Mouse (Mus musculus) midbrain, embryonic 13.5 days (tissue): Measurements from ENCODE around the gene 9630041A04Rik. TPM values are rescaled to one million over a fixed set of nuclear protein-coding genes. Genes with fewer than 3 reads are reported as not detected.

Experiments used
- ATAC-seq: fragments of 200-750 bp; cut with Nextera tagmentation; 2 replicates; pipeline ENCODE4 v1.8.0; 2017; ENCODE audit warnings: mild to moderate bottlenecking, moderate TSS enrichment, moderate library complexity
- H3K27ac ChIP-seq: fragments of 300-500 bp; sonication (generic); 2 replicates; pipeline ENCODE4 v1.5.1; 2015; ENCODE audit warnings: inconsistent platforms, mild to moderate bottlenecking, moderate library complexity
- H3K27me3 ChIP-seq: fragments of 300-500 bp; sonication (generic); 2 replicates; pipeline ENCODE4 v1.6.1; 2015; ENCODE audit warnings: mild to moderate bottlenecking, inconsistent platforms
- H3K36me3 ChIP-seq: fragments of 300-500 bp; sonication (generic); 2 replicates; pipeline ENCODE4 v1.6.1; 2015; ENCODE audit warnings: mild to moderate bottlenecking, inconsistent platforms
- H3K4me1 ChIP-seq: fragments of 300-500 bp; sonication (generic); replicated peaks from 2 replicates; pipeline ENCODE4 v1.6.1; 2015; ENCODE audit warnings: inconsistent platforms
- H3K4me2 ChIP-seq: fragments of 300-500 bp; sonication (generic); replicated peaks from 2 replicates; pipeline ENCODE4 v1.6.1; 2015; ENCODE audit warnings: moderate library complexity, mild to moderate bottlenecking, inconsistent platforms
- H3K4me3 ChIP-seq: fragments of 300-500 bp; sonication (generic); replicated peaks from 2 replicates; pipeline ENCODE4 v1.5.1; 2015; ENCODE audit warnings: mild to moderate bottlenecking, inconsistent platforms
- H3K9ac ChIP-seq: fragments of 300-500 bp; sonication (generic); replicated peaks from 2 replicates; pipeline ENCODE4 v1.6.1; 2015; ENCODE audit warnings: mild to moderate bottlenecking, inconsistent platforms
- H3K9me3 ChIP-seq: fragments of 300-500 bp; sonication (generic); 2 replicates; pipeline ENCODE4 v1.6.1; 2016; ENCODE audit warnings: mild to moderate bottlenecking, inconsistent platforms
- WGBS: fragments of 180-500 bp; shearing (Covaris S2); methylation state at CpG from one replicate; pipeline ENCODE4 v1.1.7; 2015; 5-methylcytosine and 5-hydroxymethylcytosine counted together
- polyA plus RNA-seq: library from polyadenylated mRNA; unstranded; fragments of >200 nt; fragmentation: Nextera tagmentation; extraction: Ambion mirVana; gene quantifications from 2 replicates; pipeline ENCODE4 v1.2.1, GENCODE M21; 2015

The 9630041A04Rik gene
- polyA plus RNA-seq, 1 experiment from 2014 or later: 0.94 TPM

DNA sequence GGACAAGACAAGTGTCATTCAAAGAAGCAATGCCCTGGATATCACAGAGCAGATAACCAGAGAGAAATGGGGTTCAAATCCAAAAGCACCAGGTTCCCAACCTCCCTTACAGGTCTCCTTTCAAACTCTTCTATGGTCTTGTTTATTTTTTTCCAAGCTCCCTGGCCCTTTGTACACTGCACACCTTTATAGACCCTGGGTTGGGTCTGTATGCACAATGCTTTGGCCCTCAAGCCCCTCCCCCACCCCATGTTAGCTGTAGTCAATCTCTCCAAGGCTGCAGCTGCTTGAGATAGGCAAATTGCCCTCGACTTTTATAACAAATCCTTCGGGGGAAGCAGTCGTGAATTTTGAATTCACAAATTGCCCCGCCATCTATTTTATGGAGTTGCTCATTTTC is 63.2 kb downstream of the 9630041A04Rik start:
- Histone ChIP-seq H3K4me1 (peaks cover 4% of the 10 kb centered on the region; the same call in 1 of the 2 replicates), H3K4me3 (no peak overlapping the region), H3K4me2 (no peak overlapping the region), H3K27ac (no peak overlapping the region), H3K27me3 (no peaks in the 10 kb centered on the region), H3K9me3 (no peaks in the 10 kb centered on the region), H3K9ac (no peak overlapping the region), H3K36me3 (peaks cover 29% of the 10 kb centered on the region)
- ATAC-seq: no peak
- 58% methylated on average over 4 of the region's 4 CpGs for WGBS

- peaks cover 26% of the 10 kb centered on the region for H3K36me3 ChIP-seq
- WGBS: 45% methylated on average over 8 of the region's 8 CpGs
These were observed 72.4 kb downstream of the 9630041A04Rik start for GRCm38 (mm10) chr9:101933946-101934573.

DNA sequence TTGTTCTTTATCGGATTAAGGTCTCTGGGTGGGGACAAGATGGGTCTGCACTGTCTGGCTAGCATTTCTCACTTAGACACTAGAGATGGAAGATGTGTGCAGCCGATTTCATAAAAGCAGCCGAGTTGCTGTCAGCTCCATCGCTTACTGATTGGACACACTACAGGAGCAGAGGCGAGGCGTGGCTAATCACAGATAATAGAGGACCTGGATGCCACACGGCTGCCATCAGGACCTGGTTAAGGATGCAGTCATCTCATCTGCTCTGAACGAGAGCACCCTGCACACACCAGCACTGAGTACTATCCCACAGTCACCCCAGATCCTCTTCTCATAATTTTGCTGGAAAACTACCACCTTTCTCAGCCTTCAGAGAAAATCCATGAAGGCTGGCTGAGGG is 73.2 kb downstream of the 9630041A04Rik start:
- Histone ChIP-seq H3K36me3 (peaks cover 24% of the 10 kb centered on the region), H3K4me2 (no peak overlapping the region), H3K27me3 (no peaks in the 10 kb centered on the region), H3K9me3 (no peaks in the 10 kb centered on the region), H3K4me1 (peaks cover 35% of the 10 kb centered on the region), H3K4me3 (no peak overlapping the region), H3K9ac (0 out of 2 replicates have a peak overlapping the region, but pooled peaks have one; percentile 1), H3K27ac (peak overlapping the region; percentile 67)
- WGBS: 30% methylated on average over 8 of the region's 8 CpGs
- ATAC-seq: peak; percentile 72

More at GRCm38 (mm10) chr9:101933946-101934573, 72.4 kb downstream of the 9630041A04Rik start:
- Histone ChIP-seq H3K4me3 (no peak overlapping the region), H3K27ac (peak overlapping the region; percentile 67), H3K4me2 (no peak overlapping the region), H3K27me3 (no peaks in the 10 kb centered on the region), H3K9ac (no peak overlapping the region), H3K9me3 (no peaks in the 10 kb centered on the region), H3K4me1 (peaks cover 32% of the 10 kb centered on the region)
- peak; percentile 44 for ATAC-seq

DNA sequence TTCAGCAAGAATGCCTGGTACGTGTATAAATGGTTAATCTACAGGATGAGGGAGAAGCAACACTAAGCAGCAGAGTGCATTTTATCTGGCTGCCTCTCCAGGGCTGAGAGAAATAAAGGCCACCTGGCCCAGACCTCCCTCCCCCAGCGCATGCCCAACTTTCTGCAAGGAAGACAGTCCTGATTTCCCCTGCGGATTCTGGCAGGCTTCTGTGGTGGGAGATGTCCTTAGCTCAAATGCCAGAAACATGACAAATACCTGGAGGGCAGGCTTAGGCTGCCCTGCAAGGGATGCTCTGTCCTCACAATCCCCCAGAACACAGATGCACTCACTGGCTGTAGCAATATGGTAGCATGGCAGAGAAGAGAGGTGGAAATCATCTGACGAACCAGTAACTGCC is 76.4 kb downstream of the 9630041A04Rik start:
- H3K4me2 ChIP-seq: no peak overlapping the region
- no peak for ATAC-seq
- peaks cover 11% of the 10 kb centered on the region; the same call in 1 of the 2 replicates for H3K36me3 ChIP-seq
- no peaks in the 10 kb centered on the region for H3K9me3 ChIP-seq
- 77% methylated on average over 4 of the region's 4 CpGs for WGBS
- H3K27ac ChIP-seq: peak overlapping the region; percentile 22; the same call in 1 of the 2 replicates
- H3K9ac ChIP-seq: no peak overlapping the region
- no peaks in the 10 kb centered on the region for H3K27me3 ChIP-seq
- peaks cover 35% of the 10 kb centered on the region for H3K4me1 ChIP-seq
- H3K4me3 ChIP-seq: no peak overlapping the region

DNA sequence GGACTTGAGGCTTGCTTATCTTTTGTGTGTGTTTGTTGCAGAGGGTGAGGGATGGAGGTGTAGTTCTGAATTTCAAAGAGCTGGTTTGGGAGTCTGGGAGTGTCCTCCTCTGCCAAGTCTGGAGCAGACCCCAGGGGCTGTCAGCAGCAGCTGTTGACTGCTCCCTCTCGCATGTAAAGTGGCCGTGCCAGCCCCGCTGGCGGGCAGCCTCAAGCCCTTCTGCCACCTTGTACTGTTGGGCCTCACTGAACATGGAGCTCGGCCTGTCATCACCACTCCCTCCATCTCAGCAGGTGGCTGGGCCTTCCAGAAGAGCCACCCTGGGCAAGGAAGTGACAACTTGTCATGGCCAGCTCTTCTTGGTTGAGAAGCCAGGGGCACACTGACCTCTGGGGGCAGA is 77.4 kb downstream of the 9630041A04Rik start:
- ATAC-seq: peak; percentile 72; the same call in 1 of the 2 replicates
- peaks cover 5% of the 10 kb centered on the region; the same call in 1 of the 2 replicates for H3K36me3 ChIP-seq
- no peak overlapping the region for H3K9ac ChIP-seq
- peak overlapping the region; percentile 49; the same call in 1 of the 2 replicates for H3K27ac ChIP-seq
- H3K9me3 ChIP-seq: no peaks in the 10 kb centered on the region
- no peaks in the 10 kb centered on the region for H3K27me3 ChIP-seq
- H3K4me3 ChIP-seq: no peak overlapping the region
- H3K4me1 ChIP-seq: peaks cover 34% of the 10 kb centered on the region
- 56% methylated on average over 5 of the region's 5 CpGs for WGBS
- no peak overlapping the region for H3K4me2 ChIP-seq

DNA sequence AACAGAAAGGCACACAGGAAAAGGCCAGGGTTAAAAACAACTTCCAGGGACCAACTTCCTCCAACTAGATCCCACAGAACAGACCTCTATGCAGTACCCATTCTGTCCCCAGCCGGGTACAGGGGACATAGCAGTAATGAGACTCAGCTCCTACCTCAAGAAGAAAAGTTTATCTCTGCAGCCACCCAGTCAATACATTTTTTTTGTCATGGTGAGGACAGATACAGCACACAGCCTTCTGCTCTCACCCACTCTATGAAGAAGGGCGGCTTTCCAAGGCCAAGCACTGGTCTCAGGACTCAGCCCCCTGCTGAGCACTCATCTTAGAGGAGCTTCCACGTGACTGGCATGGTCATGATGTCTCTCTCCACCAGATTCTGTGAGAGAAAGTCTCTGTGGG is 78.5 kb downstream of the 9630041A04Rik start:
- no peaks in the 10 kb centered on the region for H3K9me3 ChIP-seq
- no peaks in the 10 kb centered on the region for H3K27me3 ChIP-seq
- no peak overlapping the region for H3K9ac ChIP-seq
- no peak overlapping the region for H3K4me3 ChIP-seq
- H3K4me1 ChIP-seq: peaks cover 23% of the 10 kb centered on the region
- WGBS: 76% methylated on average over 3 of the region's 3 CpGs
- ATAC-seq: no peak
- peaks cover 5% of the 10 kb centered on the region; the same call in 1 of the 2 replicates for H3K36me3 ChIP-seq
- no peak overlapping the region for H3K4me2 ChIP-seq
- no peak overlapping the region for H3K27ac ChIP-seq

- H3K9me3 ChIP-seq: no peaks in the 10 kb centered on the region
- H3K9ac ChIP-seq: no peak overlapping the region
- ATAC-seq: no peak
- H3K4me2 ChIP-seq: no peak overlapping the region
- peaks cover 24% of the 10 kb centered on the region for H3K4me1 ChIP-seq
- WGBS: 90% methylated on average over 9 of the region's 9 CpGs
- no peak overlapping the region for H3K27ac ChIP-seq
- H3K4me3 ChIP-seq: no peak overlapping the region
- H3K27me3 ChIP-seq: no peaks in the 10 kb centered on the region
- no peaks in the 10 kb centered on the region for H3K36me3 ChIP-seq
These were observed 80.5 kb downstream of the 9630041A04Rik start for GRCm38 (mm10) chr9:101942058-101942669.

GRCm38 (mm10) chr9:101945326-101945725 is 83.7 kb downstream of the 9630041A04Rik start:
- Histone ChIP-seq H3K4me3 (no peak overlapping the region), H3K9ac (no peak overlapping the region), H3K4me2 (no peak overlapping the region), H3K36me3 (no peaks in the 10 kb centered on the region), H3K27me3 (no peaks in the 10 kb centered on the region), H3K4me1 (peaks cover 20% of the 10 kb centered on the region), H3K27ac (no peak overlapping the region), H3K9me3 (no peaks in the 10 kb centered on the region)
- 62% methylated on average over 7 of the region's 7 CpGs for WGBS
- ATAC-seq: no peak

- WGBS: 96% methylated on average over 4 of the region's 4 CpGs
These were observed 84.2 kb downstream of the 9630041A04Rik start for GRCm38 (mm10) chr9:101945814-101946213.

DNA sequence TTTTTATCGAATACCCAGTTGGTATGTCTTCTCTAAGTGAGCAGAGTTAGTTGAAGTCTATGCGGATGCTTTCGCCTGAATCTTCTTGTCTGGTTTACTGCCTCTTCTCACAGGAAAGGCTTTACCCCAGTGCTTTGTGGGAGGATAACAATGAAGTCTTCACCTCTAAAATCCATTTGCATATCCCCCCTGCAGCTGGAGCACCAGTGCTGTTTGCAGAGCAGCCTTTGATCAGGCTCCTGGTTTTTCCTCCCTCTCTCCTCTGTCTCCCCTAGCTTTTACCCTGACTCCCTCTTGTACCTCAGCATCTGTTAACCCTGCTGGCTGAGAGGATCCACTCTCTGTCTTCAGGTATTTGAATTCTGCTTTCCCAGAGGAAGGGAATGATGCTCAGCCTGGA is 88.5 kb downstream of the 9630041A04Rik start:
- peak; percentile 45; the same call in 1 of the 2 replicates for ATAC-seq
- Histone ChIP-seq H3K4me1 (peaks cover 32% of the 10 kb centered on the region), H3K9me3 (no peaks in the 10 kb centered on the region), H3K4me3 (no peak overlapping the region), H3K27me3 (no peaks in the 10 kb centered on the region), H3K36me3 (peaks cover 6% of the 10 kb centered on the region; the same call in 1 of the 2 replicates), H3K4me2 (no peak overlapping the region), H3K9ac (no peak overlapping the region; the same call in 1 of the 2 replicates), H3K27ac (peak overlapping the region; percentile 69)
- 2% methylated on average over 3 of the region's 3 CpGs for WGBS

More at GRCm38 (mm10) chr9:101945814-101946213, 84.2 kb downstream of the 9630041A04Rik start:
- H3K9me3 ChIP-seq: no peaks in the 10 kb centered on the region
- H3K4me2 ChIP-seq: no peak overlapping the region
- H3K4me3 ChIP-seq: no peak overlapping the region
- no peaks in the 10 kb centered on the region for H3K36me3 ChIP-seq
- no peak for ATAC-seq
- H3K4me1 ChIP-seq: peaks cover 25% of the 10 kb centered on the region
- no peak overlapping the region for H3K9ac ChIP-seq
- H3K27ac ChIP-seq: no peak overlapping the region
- no peaks in the 10 kb centered on the region for H3K27me3 ChIP-seq

DNA sequence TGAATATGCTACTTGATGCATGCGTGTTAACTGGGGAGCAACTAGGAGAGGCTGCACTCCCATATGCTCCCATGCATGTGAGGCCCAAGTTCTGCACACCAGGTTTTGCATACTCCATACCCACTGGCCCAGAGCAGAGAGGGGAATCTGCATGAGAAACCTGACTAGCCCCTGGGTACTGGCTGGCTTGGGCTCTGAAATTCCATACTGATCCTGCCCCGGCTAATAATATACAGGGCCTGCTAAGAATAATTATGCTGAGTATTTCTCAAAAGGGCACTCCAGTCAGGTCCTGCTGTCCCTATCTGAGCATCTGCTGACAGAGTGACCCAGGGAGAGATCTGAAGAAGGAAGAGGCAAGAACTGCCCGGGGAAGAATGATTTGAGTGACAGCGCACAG is 92.9 kb downstream of the 9630041A04Rik start:
- Histone ChIP-seq H3K27ac (peak overlapping the region; percentile 72), H3K4me3 (no peak overlapping the region), H3K9ac (no peak overlapping the region), H3K9me3 (no peaks in the 10 kb centered on the region), H3K4me1 (peaks cover 38% of the 10 kb centered on the region), H3K36me3 (peaks cover 6% of the 10 kb centered on the region; the same call in 1 of the 2 replicates), H3K4me2 (no peak overlapping the region), H3K27me3 (no peaks in the 10 kb centered on the region)
- 47% methylated on average over 4 of the region's 4 CpGs for WGBS
- peak; percentile 60 for ATAC-seq

GRCm38 (mm10) chr9:101956228-101956627 is 94.6 kb downstream of the 9630041A04Rik start:
- Histone ChIP-seq H3K4me2 (no peak overlapping the region), H3K36me3 (peaks cover 6% of the 10 kb centered on the region; the same call in 1 of the 2 replicates), H3K27ac (peak overlapping the region; percentile 51), H3K9me3 (no peaks in the 10 kb centered on the region), H3K9ac (no peak overlapping the region), H3K4me3 (no peak overlapping the region), H3K4me1 (peaks cover 25% of the 10 kb centered on the region), H3K27me3 (no peaks in the 10 kb centered on the region)
- 40% methylated on average over 4 of the region's 4 CpGs for WGBS
- no peak for ATAC-seq
